Mouse (Mus musculus) myocyte (in vitro differentiated cells): ENCODE data around the gene Pard6b. TPM values are rescaled to one million over a fixed set of nuclear protein-coding genes. Genes with fewer than 3 reads are reported as not detected.
"Not testable (repeated sequence)": the region's sequence is repeated elsewhere in the genome, so short reads cannot be mapped to it uniquely, and the experiment has no call there.

ENCODE experiments used
- H3K27me3 ChIP-seq: one replicate; pipeline ENCODE4 v1.6.1; 2011; ENCODE audit not compliant: control insufficient read depth, insufficient read depth, insufficient read length
- H3K36me3 ChIP-seq: one replicate; pipeline ENCODE4 v1.6.1; 2011; ENCODE audit not compliant: control insufficient read depth, insufficient read depth
- H3K4me2 ChIP-seq: one replicate; pipeline ENCODE4 v1.6.1; 2011; ENCODE audit warnings: low read depth, control low read depth
- H3K4me3 ChIP-seq: one replicate; pipeline ENCODE4 v1.5.1; 2011; ENCODE audit warnings: mild to moderate bottlenecking, control low read depth, moderate library complexity
- H3K79me2 ChIP-seq: one replicate; pipeline ENCODE4 v1.6.1; 2011; ENCODE audit not compliant: control insufficient read depth, insufficient read depth
- H3ac ChIP-seq: one replicate; pipeline ENCODE4 v1.6.1; 2011; ENCODE audit not compliant: control insufficient read depth, insufficient read length
- CEBPB ChIP-seq: IDR thresholded peaks from 2 replicates; pipeline ENCODE4 v1.6.1; 2011; ENCODE audit warnings: mild to moderate bottlenecking, moderate library complexity; ENCODE audit not compliant: poor library complexity, insufficient read depth, severe bottlenecking
- E2F4 ChIP-seq: IDR thresholded peaks from one replicate; pipeline ENCODE4 v1.6.1; 2011; ENCODE audit warnings: mild to moderate bottlenecking, control low read depth, moderate library complexity; ENCODE audit not compliant: insufficient read depth
- MAX ChIP-seq: IDR thresholded peaks from one replicate; pipeline ENCODE4 v1.6.1; 2011; ENCODE audit warnings: low read depth, mild to moderate bottlenecking, control low read depth
- MYOD1 ChIP-seq, 3 experiments: IDR thresholded peaks; one replicate each; pipeline ENCODE4 v1.6.1; 2011; ENCODE audit warnings: control low read depth in 2 of 3, low read depth in 2 of 3, mild to moderate bottlenecking in 2 of 3, moderate library complexity in 1 of 3; ENCODE audit not compliant: insufficient read length in 2 of 3, control insufficient read depth in 1 of 3
- MYOG ChIP-seq, 3 experiments: IDR thresholded peaks; one replicate each; pipeline ENCODE4 v1.6.1; 2011; ENCODE audit warnings: control low read depth in 2 of 3, low read depth in 2 of 3, mild to moderate bottlenecking in 2 of 3; ENCODE audit not compliant: insufficient read length in 2 of 3, control insufficient read depth in 1 of 3, insufficient read depth in 1 of 3
- POLR2A ChIP-seq: IDR thresholded peaks from one replicate; pipeline ENCODE4 v1.6.1; 2011; ENCODE audit warnings: low read depth, mild to moderate bottlenecking, control low read depth, moderate library complexity; ENCODE audit not compliant: insufficient read length
- POLR2AphosphoS2 ChIP-seq: IDR thresholded peaks from one replicate; pipeline ENCODE4 v1.6.1; 2011; ENCODE audit warnings: low read depth, control low read depth; ENCODE audit not compliant: insufficient read length
- REST ChIP-seq: IDR thresholded peaks from one replicate; pipeline ENCODE4 v1.6.1; 2011; ENCODE audit warnings: mild to moderate bottlenecking, control low read depth, moderate library complexity; ENCODE audit not compliant: insufficient read depth, insufficient read length
- SRF ChIP-seq: IDR thresholded peaks from one replicate; pipeline ENCODE4 v1.6.1; 2011; ENCODE audit warnings: low read depth; ENCODE audit not compliant: control insufficient read depth, insufficient read length
- TCF12 ChIP-seq: IDR thresholded peaks from one replicate; pipeline ENCODE4 v1.6.1; 2011; ENCODE audit warnings: mild to moderate bottlenecking, control low read depth; ENCODE audit not compliant: poor library complexity, insufficient read depth, severe bottlenecking
- TCF3 ChIP-seq: IDR thresholded peaks from one replicate; pipeline ENCODE4 v1.6.1; 2011; ENCODE audit warnings: low read depth, control low read depth; ENCODE audit not compliant: insufficient read length
- USF1 ChIP-seq: IDR thresholded peaks from one replicate; pipeline ENCODE4 v1.6.1; 2011; ENCODE audit warnings: low read depth, mild to moderate bottlenecking, control low read depth, moderate library complexity
- polyA plus RNA-seq: library from polyadenylated mRNA; unstranded; fragments of >200 nt; fragmentation: generic; extraction: Trizol; gene quantifications from one replicate; pipeline ENCODE4 v1.2.1, GENCODE M21; 2012; ENCODE audit warnings: missing spikeins

The Pard6b gene
- polyA plus RNA-seq, 1 experiment, result 0.11 TPM

GRCm38 (mm10) chr2:168103341-168103740 is 22.5 kb downstream of the Pard6b start:
- no peaks in the 10 kb centered on the region for H3K79me2 ChIP-seq
- no peaks in the 10 kb centered on the region for H3K36me3 ChIP-seq
- H3K4me2 ChIP-seq, result no peak overlapping the region
- H3K27me3 ChIP-seq, result no peaks in the 10 kb centered on the region
- TF ChIP-seq SRF (no peak), E2F4 (no peak), TCF12 (no peak), POLR2A (no peak), MYOD1 (IDR thresholded peaks at IDR 0.05; ENCODE audit: control insufficient read depth in 1 of 3, insufficient read length in 2 of 3, low read depth in 2 of 3) (no peak), TCF3 (no peak), POLR2AphosphoS2 (no peak), REST (no peak), USF1 (no peak), CEBPB (no peak), MYOG (IDR thresholded peaks at IDR 0.05; ENCODE audit: control insufficient read depth in 1 of 3, insufficient read depth in 1 of 3, insufficient read length in 2 of 3, low read depth in 2 of 3) (no peak), MAX (no peak)
- no peak overlapping the region for H3ac ChIP-seq
- no peak overlapping the region for H3K4me3 ChIP-seq

- no peak overlapping the region for H3ac ChIP-seq
- H3K4me2 ChIP-seq, result no peak overlapping the region
- TF ChIP-seq POLR2A (no peak), MYOD1 (IDR thresholded peaks at IDR 0.05; ENCODE audit: control insufficient read depth in 1 of 3, insufficient read length in 2 of 3, low read depth in 2 of 3) (no peak), TCF12 (no peak), REST (no peak), MYOG (IDR thresholded peaks at IDR 0.05; ENCODE audit: control insufficient read depth in 1 of 3, insufficient read depth in 1 of 3, insufficient read length in 2 of 3, low read depth in 2 of 3) (no peak), USF1 (no peak), CEBPB (no peak), TCF3 (no peak), E2F4 (no peak), POLR2AphosphoS2 (no peak), MAX (no peak), SRF (no peak)
- H3K27me3 ChIP-seq, result no peaks in the 10 kb centered on the region
- no peaks in the 10 kb centered on the region for H3K36me3 ChIP-seq
- no peaks in the 10 kb centered on the region for H3K79me2 ChIP-seq
- H3K4me3 ChIP-seq, result no peak overlapping the region
Observed at GRCm38 (mm10) chr2:168104375-168105144, 23.8 kb downstream of the Pard6b start.

GRCm38 (mm10) chr2:168105271-168105670 is 24.5 kb downstream of the Pard6b start:
- H3ac ChIP-seq, result no peak overlapping the region

GRCm38 (mm10) chr2:168106701-168107178 is 25.9 kb downstream of the Pard6b start:
- Histone ChIP-seq H3K4me2 (peak overlapping the region; percentile 52), H3K27me3 (no peaks in the 10 kb centered on the region), H3ac (no peak overlapping the region), H3K79me2 (no peaks in the 10 kb centered on the region), H3K4me3 (no peak overlapping the region), H3K36me3 (no peaks in the 10 kb centered on the region)
- peak in 1 of 3 experiments; percentile 63 for TF ChIP-seq MYOG (IDR thresholded peaks at IDR 0.05; ENCODE audit: control insufficient read depth in 1 of 3, insufficient read depth in 1 of 3, insufficient read length in 2 of 3, low read depth in 2 of 3)
- TF ChIP-seq MYOD1 (IDR thresholded peaks at IDR 0.05; ENCODE audit: control insufficient read depth in 1 of 3, insufficient read length in 2 of 3, low read depth in 2 of 3), result peak in 2 of 3 experiments; percentile 28 to 51
- no peak for TF ChIP-seq USF1

More at GRCm38 (mm10) chr2:168105271-168105670, 24.5 kb downstream of the Pard6b start:
- H3K79me2 ChIP-seq, result no peaks in the 10 kb centered on the region
- H3K27me3 ChIP-seq, result no peaks in the 10 kb centered on the region
- no peak for TF ChIP-seq TCF3
- H3K36me3 ChIP-seq, result no peaks in the 10 kb centered on the region
- no peak overlapping the region for H3K4me2 ChIP-seq
- no peak overlapping the region for H3K4me3 ChIP-seq

- Histone ChIP-seq H3ac (no peak overlapping the region), H3K4me3 (no peak overlapping the region), H3K4me2 (no peak overlapping the region), H3K36me3 (no peaks in the 10 kb centered on the region), H3K27me3 (no peaks in the 10 kb centered on the region), H3K79me2 (no peaks in the 10 kb centered on the region)
- no peak for TF ChIP-seq USF1
- TF ChIP-seq MYOG (IDR thresholded peaks at IDR 0.05; ENCODE audit: control insufficient read depth in 1 of 3, insufficient read depth in 1 of 3, insufficient read length in 2 of 3, low read depth in 2 of 3), result no peak
- TF ChIP-seq POLR2A, result no peak
- TF ChIP-seq TCF12, result no peak
Observed at GRCm38 (mm10) chr2:168107356-168107755, 26.6 kb downstream of the Pard6b start.

- not testable (repeated sequence) for H3K27me3 ChIP-seq, H3ac ChIP-seq, H3K4me3 ChIP-seq, H3K36me3 ChIP-seq, H3K4me2 ChIP-seq, H3K79me2 ChIP-seq
Observed at GRCm38 (mm10) chr2:168107901-168108300, 27.1 kb downstream of the Pard6b start.
